Mouse (Mus musculus) neutrophil, adult 59 days (primary cell): ENCODE measurements around the gene Prdm13. TPM values are rescaled to one million over a fixed set of nuclear protein-coding genes. Genes with fewer than 3 reads are reported as not detected.

Experiments used
- total RNA-seq, 2 experiments: library from RNA; stranded (reverse); gene quantifications; 1 replicate in 1 of 2; 2 replicates in 1 of 2; pipeline ENCODE4 v1.2.4; 2023

The Prdm13 gene
- not detected for total RNA-seq

GRCm38 (mm10) chr4:21685595-21686091 lies at the start of gene Prdm13:
Prdm13 (minus strand) TSS chr4:21685963.

GRCm38 (mm10) chr4:21727615-21728165 lies 41.9 kb upstream of the Prdm13 start, which contains the start of gene Ccnc:
Ccnc (plus strand) TSS chr4:21727701.

Other genes starting within 250 kb of the Prdm13 start
- gene Ccnc, start 41.7 kb upstream of the Prdm13 start, total RNA-seq: 10 to 100 TPM; 19.7 to 26.0 TPM
- 10 to 100 TPM; 16.1 to 18.6 TPM for gene Usp45, start 81.2 kb upstream of the Prdm13 start, total RNA-seq
- 1 to 10 TPM; 7.1 to 9.9 TPM for gene Tstd3, start 81.2 kb upstream of the Prdm13 start, total RNA-seq
- 100 to 1,000 TPM; 120 to 145 TPM for gene Pnisr, start 161.6 kb upstream of the Prdm13 start, total RNA-seq
- 1 to 10 TPM; 2.1 TPM for gene Coq3, start 193.7 kb upstream of the Prdm13 start, total RNA-seq
- gene Faxc, start 245.4 kb upstream of the Prdm13 start, total RNA-seq: under 1 TPM in 1 of 2 experiments, not detected in 1; 0.09 TPM